Mouse (Mus musculus): ENCODE measurements around the gene Chrd. TPM values are rescaled to one million over a fixed set of nuclear protein-coding genes. Genes with fewer than 3 reads are reported as not detected.

The Chrd gene
- polyA plus RNA-seq, 1 experiment = 60.1 TPM

DNA sequence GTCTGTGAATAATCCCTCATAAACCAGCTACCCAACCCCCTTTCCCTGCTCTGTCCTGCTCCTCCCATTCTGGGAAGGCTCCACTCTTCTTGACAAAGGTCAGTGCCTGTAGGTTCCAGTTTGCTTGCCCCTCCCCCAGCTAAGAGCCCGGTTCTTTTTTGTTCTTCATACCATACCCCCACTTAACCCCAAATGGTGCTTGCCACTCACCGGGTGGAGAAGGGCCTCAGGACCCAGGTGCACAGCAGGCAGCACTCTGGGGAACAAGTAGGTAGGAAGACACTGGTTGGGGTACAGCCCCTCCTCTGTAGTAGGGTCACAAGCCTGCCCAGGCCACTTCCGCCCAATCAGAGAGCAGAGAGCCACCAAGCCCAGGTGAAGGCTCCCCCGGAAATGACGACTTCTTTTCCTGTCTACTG, 2.6 kb upstream of the Chrd start:
- Histone ChIP-seq H3K4me1 (ENCODE audit: control insufficient read depth, insufficient read depth, low read length) (peaks cover 13% of the 10 kb centered on the region), H3K27me3 (ENCODE audit: control insufficient read depth, insufficient read depth, low read length) (no peaks in the 10 kb centered on the region), H3K4me3 (replicated peaks; ENCODE audit: insufficient read depth, low read depth, low read length) (no peak overlapping the region), H3K27ac (ENCODE audit: insufficient read depth, low read length) (no peak overlapping the region)
- DNase-seq = no peak
- TF ChIP-seq CTCF (IDR thresholded peaks at IDR 0.05; ENCODE audit: borderline replicate concordance, insufficient read depth, low read depth, low read length) (no peak), POLR2A (IDR thresholded peaks at IDR 0.05; ENCODE audit: borderline replicate concordance, insufficient read depth, low read length) (no peak)
- WGBS = 48% methylated on average over 5 of the region's 5 CpGs

DNA sequence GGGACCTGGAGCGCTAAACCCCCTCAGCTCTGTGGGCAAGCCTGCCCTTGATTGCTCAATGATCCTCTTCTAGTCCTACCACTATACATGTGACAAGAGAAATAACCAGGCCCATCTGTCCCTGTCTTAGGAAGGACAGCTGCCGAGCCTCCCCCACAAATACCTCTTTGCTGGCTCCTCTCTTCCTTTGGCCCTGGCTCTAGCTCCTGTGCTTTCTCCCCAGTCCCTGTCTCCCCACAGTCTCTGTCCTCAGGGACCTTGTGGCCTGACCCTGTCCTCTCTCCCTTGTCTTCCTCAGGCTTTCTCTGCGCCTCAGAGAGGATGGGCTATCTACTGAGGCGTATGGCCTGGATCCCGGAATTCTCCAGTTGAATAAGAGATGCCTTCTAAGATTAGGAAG, 1.2 kb upstream of the Chrd start:
- WGBS = 56% methylated on average over 5 of the region's 5 CpGs
- Histone ChIP-seq H3K27ac (ENCODE audit: insufficient read depth, low read length) (peak overlapping the region; percentile 22; the same call in 1 of the 2 replicates), H3K27me3 (ENCODE audit: control insufficient read depth, insufficient read depth, low read length) (no peaks in the 10 kb centered on the region), H3K4me1 (ENCODE audit: control insufficient read depth, insufficient read depth, low read length) (peaks cover 23% of the 10 kb centered on the region), H3K4me3 (replicated peaks; ENCODE audit: insufficient read depth, low read depth, low read length) (no peak overlapping the region)
- TF ChIP-seq POLR2A (IDR thresholded peaks at IDR 0.05; ENCODE audit: borderline replicate concordance, insufficient read depth, low read length) = no peak
- no peak for TF ChIP-seq CTCF (IDR thresholded peaks at IDR 0.05; ENCODE audit: borderline replicate concordance, insufficient read depth, low read depth, low read length)
- peak in 1 of 2 experiments; percentile 33 for DNase-seq

DNA sequence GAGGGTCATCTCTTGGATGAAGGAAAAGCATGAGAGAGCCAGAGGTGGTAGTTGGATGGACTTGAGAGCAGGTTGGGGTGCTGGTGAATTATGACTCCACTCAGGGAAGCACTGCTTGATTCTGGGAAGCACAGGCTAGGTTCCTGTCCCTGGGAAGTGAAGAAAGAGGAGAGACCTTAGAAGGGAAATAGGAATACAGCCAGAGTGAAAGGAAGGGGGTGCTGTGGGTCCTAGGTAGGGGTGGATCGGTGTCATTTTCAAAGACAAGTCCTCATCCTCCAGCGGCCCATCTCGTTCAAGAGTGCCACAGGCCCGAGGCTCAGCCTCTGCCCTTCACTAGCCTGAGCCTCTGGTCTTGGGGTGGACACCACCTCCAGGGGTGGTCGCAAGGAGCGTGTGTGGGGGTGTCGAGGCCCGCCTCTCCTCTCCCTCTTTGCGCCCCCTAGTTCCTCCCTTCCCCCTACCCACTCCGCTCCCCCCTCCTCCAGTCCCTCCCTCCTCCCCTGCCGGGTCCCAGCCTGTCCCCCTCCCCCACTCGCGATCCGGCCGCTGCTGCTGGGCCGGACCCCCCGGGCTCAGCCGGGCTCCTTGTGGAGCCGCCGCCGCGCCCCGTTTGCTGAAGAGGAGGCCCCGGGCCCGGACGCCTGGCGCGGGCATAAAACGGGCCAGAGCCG, 539 bp upstream of the Chrd start:
- no peak for DNase-seq
- no peak for TF ChIP-seq POLR2A (IDR thresholded peaks at IDR 0.05; ENCODE audit: borderline replicate concordance, insufficient read depth, low read length)
- TF ChIP-seq CTCF (IDR thresholded peaks at IDR 0.05; ENCODE audit: borderline replicate concordance, insufficient read depth, low read depth, low read length) = no peak

DNA sequence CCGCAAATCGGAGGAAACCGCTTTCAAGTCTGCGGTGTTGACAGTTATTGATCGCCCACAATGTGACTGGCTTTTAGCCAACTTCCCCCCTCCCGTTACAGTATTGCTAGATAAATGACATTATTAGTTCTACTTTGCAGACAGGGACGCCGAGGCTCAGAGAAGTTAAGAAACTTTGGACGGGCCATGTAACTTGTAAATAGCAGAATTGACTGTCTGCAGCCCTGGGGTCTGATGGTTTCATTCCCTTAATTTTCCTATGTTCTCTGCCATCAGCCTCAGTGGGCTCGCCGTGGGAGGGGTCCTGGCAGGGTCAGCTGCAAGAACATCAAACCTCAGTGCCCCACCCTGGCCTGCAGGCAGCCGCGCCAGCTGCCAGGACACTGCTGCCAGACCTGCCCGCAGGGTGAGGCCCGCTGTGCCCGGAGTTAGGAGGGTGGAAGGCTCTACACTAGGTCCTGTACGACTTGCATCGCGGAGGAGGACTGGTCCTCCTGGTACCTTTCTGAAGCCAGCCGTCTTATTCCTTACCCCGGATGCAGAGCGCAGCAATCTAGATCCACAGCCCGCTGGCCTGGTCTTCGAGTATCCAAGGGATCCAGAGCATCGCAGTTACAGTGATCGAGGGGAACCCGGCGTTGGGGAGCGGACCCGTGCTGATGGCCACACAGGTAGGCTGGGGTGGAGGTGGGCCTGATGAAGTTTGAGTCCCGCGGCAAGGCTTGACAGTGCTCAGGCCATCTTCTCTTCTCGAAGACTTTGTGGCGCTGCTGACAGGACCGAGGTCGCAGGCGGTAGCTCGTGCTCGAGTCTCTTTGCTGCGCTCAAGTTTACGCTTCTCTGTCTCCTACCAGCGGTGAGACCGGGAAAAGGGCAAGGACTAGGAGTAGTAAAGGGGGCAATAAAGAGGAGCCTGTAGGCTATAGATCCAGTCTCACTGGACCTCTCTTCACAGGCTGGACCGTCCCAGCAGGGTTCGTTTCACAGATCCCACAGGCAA, 1.1 kb downstream of the Chrd start, which contains the start of gene Thpo:
TSS of gene Thpo (minus strand) at position 781 of the 1,000 bp plus-strand sequence.
- WGBS = 10% methylated on average over 45 of the region's 45 CpGs
- no peak for TF ChIP-seq CTCF (IDR thresholded peaks at IDR 0.05; ENCODE audit: borderline replicate concordance, insufficient read depth, low read depth, low read length)
- TF ChIP-seq POLR2A (IDR thresholded peaks at IDR 0.05; ENCODE audit: borderline replicate concordance, insufficient read depth, low read length) = no peak
- peak; percentile 42 to 55 for DNase-seq
- Histone ChIP-seq H3K27me3 (ENCODE audit: control insufficient read depth, insufficient read depth, low read length) (no peaks in the 10 kb centered on the region), H3K27ac (ENCODE audit: insufficient read depth, low read length) (peak within 1 kb of the TSS; percentile 78), H3K4me3 (replicated peaks; ENCODE audit: insufficient read depth, low read depth, low read length) (peak within 1 kb of the TSS; percentile 80), H3K4me1 (ENCODE audit: control insufficient read depth, insufficient read depth, low read length) (peaks cover 26% of the 10 kb centered on the region)

More for the DNA sequence above, 539 bp upstream of the Chrd start:
- H3K4me1 ChIP-seq (ENCODE audit: control insufficient read depth, insufficient read depth, low read length) = peaks cover 26% of the 10 kb centered on the region
- peak overlapping the region; percentile 31 for H3K27ac ChIP-seq (ENCODE audit: insufficient read depth, low read length)
- WGBS = 3% methylated on average over 30 of the region's 30 CpGs
- H3K27me3 ChIP-seq (ENCODE audit: control insufficient read depth, insufficient read depth, low read length) = no peaks in the 10 kb centered on the region
- H3K4me3 ChIP-seq (replicated peaks; ENCODE audit: insufficient read depth, low read depth, low read length) = peak overlapping the region; percentile 80

DNA sequence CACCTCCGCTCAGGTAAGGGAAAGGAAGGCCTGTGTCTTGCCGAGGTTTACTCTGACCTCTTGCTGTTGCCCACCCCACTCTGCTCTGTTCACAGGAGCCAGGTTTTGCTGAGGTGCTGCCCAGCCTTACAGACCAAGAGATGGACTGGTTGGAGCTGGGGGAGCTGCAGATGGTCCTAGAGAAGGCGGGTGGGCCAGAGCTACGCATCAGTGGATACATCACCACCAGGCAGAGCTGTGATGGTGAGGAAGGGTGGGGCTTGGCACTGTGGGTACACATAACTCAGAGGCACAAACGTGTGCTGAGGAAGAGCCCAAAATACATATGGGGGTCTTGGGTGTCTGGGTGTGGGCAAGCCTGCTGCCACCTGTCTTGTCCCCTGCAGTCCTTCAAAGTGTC, 2.7 kb downstream of the Chrd start:
- Histone ChIP-seq H3K4me1 (ENCODE audit: control insufficient read depth, insufficient read depth, low read length) (peaks cover 26% of the 10 kb centered on the region), H3K27me3 (ENCODE audit: control insufficient read depth, insufficient read depth, low read length) (no peaks in the 10 kb centered on the region), H3K4me3 (replicated peaks; ENCODE audit: insufficient read depth, low read depth, low read length) (no peak overlapping the region), H3K27ac (ENCODE audit: insufficient read depth, low read length) (no peak overlapping the region)
- no peak for TF ChIP-seq POLR2A (IDR thresholded peaks at IDR 0.05; ENCODE audit: borderline replicate concordance, insufficient read depth, low read length)
- TF ChIP-seq CTCF (IDR thresholded peaks at IDR 0.05; ENCODE audit: borderline replicate concordance, insufficient read depth, low read depth, low read length) = no peak
- DNase-seq = no peak
- 51% methylated on average over 5 of the region's 5 CpGs for WGBS

DNA sequence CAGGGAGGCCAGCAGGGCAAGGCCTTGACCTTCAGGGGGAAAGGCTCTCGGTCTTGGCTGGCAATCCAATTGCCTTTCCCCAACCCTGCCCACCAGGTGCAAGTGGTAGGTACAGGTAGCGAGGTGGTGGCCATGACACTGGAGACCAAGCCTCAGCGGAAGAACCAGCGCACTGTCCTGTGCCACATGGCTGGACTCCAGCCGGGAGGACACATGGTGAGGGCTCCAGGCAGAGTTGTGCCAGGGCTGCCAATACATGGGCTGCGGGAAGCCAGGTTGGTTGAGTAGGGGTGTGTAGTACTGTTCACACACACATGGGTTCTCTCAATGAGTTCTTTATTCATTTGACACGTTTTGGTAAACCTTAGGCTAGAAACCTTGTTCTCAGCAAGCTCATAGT, 3.2 kb downstream of the Chrd start:
- WGBS = 36% methylated on average over 7 of the region's 7 CpGs
- H3K27ac ChIP-seq (ENCODE audit: insufficient read depth, low read length) = no peak overlapping the region
- H3K4me3 ChIP-seq (replicated peaks; ENCODE audit: insufficient read depth, low read depth, low read length) = no peak overlapping the region
- peaks cover 26% of the 10 kb centered on the region for H3K4me1 ChIP-seq (ENCODE audit: control insufficient read depth, insufficient read depth, low read length)
- no peak for DNase-seq
- no peak for TF ChIP-seq POLR2A (IDR thresholded peaks at IDR 0.05; ENCODE audit: borderline replicate concordance, insufficient read depth, low read length)
- TF ChIP-seq CTCF (IDR thresholded peaks at IDR 0.05; ENCODE audit: borderline replicate concordance, insufficient read depth, low read depth, low read length) = no peak
- no peaks in the 10 kb centered on the region for H3K27me3 ChIP-seq (ENCODE audit: control insufficient read depth, insufficient read depth, low read length)

DNA sequence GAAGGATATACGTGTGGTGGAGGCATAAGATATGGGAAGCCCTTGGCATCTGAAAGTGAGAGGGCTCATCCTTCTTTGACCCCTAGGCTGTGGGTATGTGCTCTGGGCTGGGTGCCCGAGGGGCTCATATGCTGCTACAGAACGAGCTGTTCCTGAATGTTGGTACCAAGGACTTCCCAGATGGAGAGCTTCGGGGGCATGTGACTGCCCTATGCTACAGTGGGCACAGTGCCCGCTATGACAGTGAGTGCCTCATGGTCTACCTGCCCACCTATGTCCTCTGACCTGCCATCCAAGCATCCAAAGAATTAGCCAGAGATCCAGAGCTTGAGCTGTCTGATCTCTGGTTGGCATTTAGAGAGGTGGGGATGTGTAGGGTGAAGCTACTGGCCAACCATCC, 3.9 kb downstream of the Chrd start:
- DNase-seq = no peak
- TF ChIP-seq CTCF (IDR thresholded peaks at IDR 0.05; ENCODE audit: borderline replicate concordance, insufficient read depth, low read depth, low read length) (no peak), POLR2A (IDR thresholded peaks at IDR 0.05; ENCODE audit: borderline replicate concordance, insufficient read depth, low read length) (no peak)
- Histone ChIP-seq H3K4me1 (ENCODE audit: control insufficient read depth, insufficient read depth, low read length) (peaks cover 23% of the 10 kb centered on the region), H3K4me3 (replicated peaks; ENCODE audit: insufficient read depth, low read depth, low read length) (no peak overlapping the region), H3K27me3 (ENCODE audit: control insufficient read depth, insufficient read depth, low read length) (no peaks in the 10 kb centered on the region), H3K27ac (ENCODE audit: insufficient read depth, low read length) (no peak overlapping the region)
- 60% methylated on average over 5 of the region's 5 CpGs for WGBS
